Mouse (Mus musculus) lung, adult 2 months (tissue): ENCODE measurements at regions not wholly inside any gene's neighbourhood (a gene's known extent, or its start where the extent isn't known, plus 50 kb on each side); places are given as distances from the start of the nearest gene placed in this dataset.

Experiments used
- CTCF ChIP-seq: fragments of 200-500 bp; IDR thresholded peaks from 2 replicates; pipeline ENCODE4 v1.5.1; 2011; ENCODE audit warnings: mild to moderate bottlenecking, low read length, control low read depth; ENCODE audit not compliant: insufficient read depth
- POLR2A ChIP-seq: fragments of 200-500 bp; IDR thresholded peaks from 2 replicates; pipeline ENCODE4 v1.6.1; 2011; ENCODE audit warnings: low read depth, mild to moderate bottlenecking, control low read depth, low read length, borderline replicate concordance; ENCODE audit errors: extremely low read depth

DNA sequence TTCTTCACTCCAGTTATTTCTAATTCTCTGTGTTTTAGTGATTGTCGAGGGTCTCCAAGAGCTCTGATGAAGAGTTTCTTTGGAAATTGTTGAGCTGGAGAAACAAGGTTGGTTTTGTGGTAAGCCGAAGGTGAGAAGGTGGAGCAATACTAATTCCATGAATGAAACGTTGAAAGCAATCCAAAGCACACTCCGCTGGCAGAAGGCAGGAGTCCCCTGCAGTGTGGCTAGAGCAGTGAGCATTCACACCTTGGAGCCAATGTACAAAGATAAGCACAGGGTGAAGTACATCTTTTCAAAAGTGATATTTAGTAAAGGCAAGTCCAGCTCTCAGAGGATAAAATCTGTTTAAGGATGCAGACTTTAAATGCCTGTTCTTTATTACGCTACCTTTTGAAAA, 208.2 kb upstream of the Far2 start:
- no peak for TF ChIP-seq CTCF
- no peak for TF ChIP-seq POLR2A
